Mouse (Mus musculus) left cerebral cortex, postnatal 10 days (tissue): ENCODE data around the gene Btg2. TPM values are rescaled to one million over a fixed set of nuclear protein-coding genes. Genes with fewer than 3 reads are reported as not detected.

Experiments
- DNase-seq, 2 experiments: peaks; one replicate each; pipeline ENCODE4 v3.0.0; 2021 to 2022; ENCODE audit warnings: low spot score in 2 of 2, mixed read lengths in 1 of 2; ENCODE audit errors: extremely low spot score in 1 of 2
- intact Hi-C: fragments of 180-260 bp; cut with DNase I; formaldehyde crosslinking; loops from one replicate; pipeline ENCODE4 v1.15.1; 2025
- total RNA-seq, 2 experiments: library from RNA; stranded (reverse); gene quantifications; 2 replicates each; pipeline ENCODE4 v1.2.3; 2021

The Btg2 gene
- total RNA-seq, 2 experiments from 2014 or later: 10.0 to 11.5 TPM

GRCm38 (mm10) chr1:134064296-134064831 is 14.6 kb downstream of the Btg2 start:
- intact Hi-C loops: loop anchor here (5.0 kb wide), 1 partner anchor 33 kb away; no protein-coding TSS in a partner anchor
- peak in 1 of 2 experiments; percentile 40 for DNase-seq

- intact Hi-C loops: loop anchor here (5.0 kb wide), 1 partner anchor 34 kb away; no protein-coding TSS in a partner anchor
- peak in 1 of 2 experiments; percentile 71 for DNase-seq
Observed at GRCm38 (mm10) chr1:134063773-134064125, 15.2 kb downstream of the Btg2 start.

GRCm38 (mm10) chr1:134063086-134063772 is 15.7 kb downstream of the Btg2 start:
- intact Hi-C loops: loop anchor here (5.0 kb wide), 1 partner anchor 34 kb away; no protein-coding TSS in a partner anchor
- peak; percentile 52 to 80 for DNase-seq

GRCm38 (mm10) chr1:134062411-134063085 is 16.4 kb downstream of the Btg2 start:
- intact Hi-C loops: loop anchor here (5.0 kb wide), 1 partner anchor 35 kb away; no protein-coding TSS in a partner anchor
- DNase-seq: peak; percentile 54 to 69

- no peak for DNase-seq
- intact Hi-C loops: loop anchor here (5.0 kb wide), 1 partner anchor 35 kb away; no protein-coding TSS in a partner anchor
Observed at GRCm38 (mm10) chr1:134061915-134062314, 17.0 kb downstream of the Btg2 start.

- intact Hi-C loops: loop anchor here (5.0 kb wide), 1 partner anchor 36 kb away; no protein-coding TSS in a partner anchor
Observed at GRCm38 (mm10) chr1:134060849-134061569, 17.9 kb downstream of the Btg2 start.

GRCm38 (mm10) chr1:134059739-134060695 is 18.9 kb downstream of the Btg2 start:
- no peak for DNase-seq
- intact Hi-C loops: loop anchor here (5.0 kb wide), 1 partner anchor 37 kb away; no protein-coding TSS in a partner anchor

More at GRCm38 (mm10) chr1:134060849-134061569, 17.9 kb downstream of the Btg2 start:
- DNase-seq: peak; percentile 92 to 93

GRCm38 (mm10) chr1:134058870-134059269 is 20.1 kb downstream of the Btg2 start:
- intact Hi-C loops: no loop called here
- DNase-seq: no peak

GRCm38 (mm10) chr1:134057736-134058135 is 21.2 kb downstream of the Btg2 start:
- DNase-seq: no peak
- intact Hi-C loops: no loop called here

GRCm38 (mm10) chr1:134056285-134056684 is 22.6 kb downstream of the Btg2 start:
- intact Hi-C loops: no loop called here
- DNase-seq: no peak

GRCm38 (mm10) chr1:134055666-134056245 is 23.2 kb downstream of the Btg2 start:
- DNase-seq: no peak

GRCm38 (mm10) chr1:134055058-134055457 is 23.9 kb downstream of the Btg2 start:
- intact Hi-C loops: no loop called here
- peak in 1 of 2 experiments; percentile 37 for DNase-seq

More at GRCm38 (mm10) chr1:134055666-134056245, 23.2 kb downstream of the Btg2 start:
- intact Hi-C loops: no loop called here

GRCm38 (mm10) chr1:134053207-134053606 is 25.7 kb downstream of the Btg2 start:
- intact Hi-C loops: loop anchor here (2.0 to 5.0 kb wide), 2 partner anchors 54 to 279 kb away; partner anchors contain the start of gene Ppfia4
- DNase-seq: peak; percentile 84 to 88

- intact Hi-C loops: loop anchor here (2.0 to 5.0 kb wide), 3 partner anchors 87 to 417 kb away; no protein-coding TSS in a partner anchor
- DNase-seq: peak in 1 of 2 experiments; percentile 49
Observed at GRCm38 (mm10) chr1:134049542-134049941, 29.4 kb downstream of the Btg2 start.

- intact Hi-C loops: loop anchor here (2.0 to 5.0 kb wide), 3 partner anchors 86 to 416 kb away; no protein-coding TSS in a partner anchor
- peak; percentile 72 to 82 for DNase-seq
Observed at GRCm38 (mm10) chr1:134048759-134049158, 30.2 kb downstream of the Btg2 start.

GRCm38 (mm10) chr1:134047431-134047830 is 31.5 kb downstream of the Btg2 start:
- intact Hi-C loops: loop anchor here (2.0 to 5.0 kb wide), 3 partner anchors 85 to 415 kb away; no protein-coding TSS in a partner anchor
- DNase-seq: no peak

- intact Hi-C loops: loop anchor here (2.0 to 5.0 kb wide), 3 partner anchors 84 to 414 kb away; no protein-coding TSS in a partner anchor
- DNase-seq: peak in 1 of 2 experiments; percentile 49
Observed at GRCm38 (mm10) chr1:134046387-134046786, 32.5 kb downstream of the Btg2 start.
